In the genomic region with DNA sequence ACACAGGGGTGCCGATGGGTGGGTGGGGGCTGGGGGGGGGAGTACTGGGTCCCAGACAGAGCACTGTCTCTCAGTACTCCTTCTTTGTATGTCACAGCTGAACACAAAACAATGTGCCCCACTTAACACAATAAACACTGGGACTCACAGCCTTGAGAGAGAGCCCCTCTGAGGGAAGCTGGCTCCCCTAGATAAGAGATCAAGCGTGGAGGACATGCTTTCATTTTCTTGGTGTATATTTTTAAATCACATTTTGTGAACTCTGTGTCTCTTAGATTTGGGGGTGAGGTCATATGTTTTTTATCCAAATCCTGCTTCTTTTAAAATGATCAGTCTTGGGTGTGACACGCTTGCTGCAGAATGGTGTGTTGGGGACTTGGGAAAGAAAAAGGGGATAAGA, we compare ENCODE assay signal across 24 mouse cellular contexts. TPM values are rescaled to one million over a fixed set of nuclear protein-coding genes. Genes with fewer than 3 reads are reported as not detected.
DNase-seq lines count a peak whose midpoint lies in the region; ATAC-seq and TF ChIP-seq lines count a peak whose summit lies in the region.
"Had no signal": no experiment of that assay in that cellular context is flagged by ENCODE, and none has a peak within 500 bp of the region (broad histone marks: within the 10 kb centered on the region; RNA-seq: fewer than 3 reads in every experiment).

No protein-coding gene starts in this region.

- H3K9ac ChIP-seq in intestine, embryonic 14.5 days (ENCODE audit: low read length), result no peak overlapping the region
- H3K9ac ChIP-seq in intestine, postnatal 0 days (ENCODE audit: low read depth, low read length), result no peak overlapping the region
- H3K9ac ChIP-seq in lung, embryonic 16.5 days (ENCODE audit: low read length), result no peak overlapping the region
- no peak overlapping the region for H3K9ac ChIP-seq in midbrain, embryonic 16.5 days (ENCODE audit: low read depth, low read length)
- H3K9ac ChIP-seq: embryonic facial prominence, embryonic 12.5 days; embryonic facial prominence, embryonic 15.5 days; forebrain, postnatal 0 days; heart, embryonic 13.5 days; hindbrain, embryonic 12.5 days; hindbrain, embryonic 15.5 days; intestine, embryonic 15.5 days had no signal

- no peak overlapping the region for H3K4me3 ChIP-seq in intestine, embryonic 14.5 days (ENCODE audit: low read depth, low read length)
- H3K4me3 ChIP-seq in intestine, postnatal 0 days (ENCODE audit: low read depth, low read length), result no peak overlapping the region
- no peak overlapping the region for H3K4me3 ChIP-seq in lung, embryonic 16.5 days (ENCODE audit: low read length)
- H3K4me3 ChIP-seq in G1E (ENCODE audit: low read depth, low read length), result no peak overlapping the region
- no peak overlapping the region for H3K4me3 ChIP-seq in cortical plate, adult 2 months (ENCODE audit: insufficient read depth, low read length)
- no peak overlapping the region for H3K4me3 ChIP-seq in midbrain, embryonic 16.5 days (ENCODE audit: low read depth, low read length)
- H3K4me3 ChIP-seq: embryonic facial prominence, embryonic 12.5 days; embryonic facial prominence, embryonic 15.5 days; heart, embryonic 13.5 days; hindbrain, embryonic 12.5 days; hindbrain, embryonic 15.5 days; intestine, embryonic 15.5 days had no signal

- ATAC-seq in intestine, embryonic 14.5 days (replicated peaks; ENCODE audit: low FRiP score, low TSS enrichment, low read depth), result no peak
- ATAC-seq in intestine, postnatal 0 days, result no peak
- ATAC-seq in lung, embryonic 16.5 days (ENCODE audit: low read depth), result no peak
- ATAC-seq in G1E (ENCODE audit: extremely low read depth, insufficient number of reproducible peaks, low FRiP score, poor library complexity, severe bottlenecking), result peak; percentile 24; the same call in 1 of the 2 replicates
- ATAC-seq in midbrain, embryonic 16.5 days, result no peak
- ATAC-seq in cerebellum, adult (ENCODE audit: insufficient number of reproducible peaks, low FRiP score, low TSS enrichment), result no peak
- ATAC-seq: forebrain, embryonic 14.5 days; forebrain, postnatal 0 days; intestine, embryonic 15.5 days had no signal

- H3K9me3 ChIP-seq in intestine, embryonic 14.5 days (ENCODE audit: control insufficient read depth, low read length), result no peaks in the 10 kb centered on the region
- H3K9me3 ChIP-seq in intestine, postnatal 0 days (ENCODE audit: control insufficient read depth), result no peaks in the 10 kb centered on the region
- no peaks in the 10 kb centered on the region for H3K9me3 ChIP-seq in lung, embryonic 16.5 days (ENCODE audit: control insufficient read depth, low read length)
- 0 out of 2 replicates have a peak, but pooled peaks cover 1% of the 10 kb centered on the region for H3K9me3 ChIP-seq in G1E (replicated peaks)
- no peaks in the 10 kb centered on the region for H3K9me3 ChIP-seq in midbrain, embryonic 16.5 days (replicated peaks; ENCODE audit: control insufficient read depth, low read length, poor library complexity, severe bottlenecking)
- H3K9me3 ChIP-seq: embryonic facial prominence, embryonic 12.5 days; embryonic facial prominence, embryonic 15.5 days; heart, embryonic 13.5 days; hindbrain, embryonic 12.5 days; hindbrain, embryonic 15.5 days; intestine, embryonic 15.5 days had no signal

- peaks cover 6% of the 10 kb centered on the region for H3K4me1 ChIP-seq in intestine, embryonic 14.5 days (replicated peaks; ENCODE audit: control insufficient read depth, insufficient read depth, low read length)
- H3K4me1 ChIP-seq in intestine, postnatal 0 days (replicated peaks; ENCODE audit: control insufficient read depth, insufficient read depth, low read length), result no peaks in the 10 kb centered on the region
- H3K4me1 ChIP-seq in lung, embryonic 16.5 days (replicated peaks; ENCODE audit: control insufficient read depth, insufficient read depth, low read length), result peaks cover 6% of the 10 kb centered on the region
- H3K4me1 ChIP-seq in G1E (ENCODE audit: insufficient read depth, low read depth, low read length), result peaks cover 25% of the 10 kb centered on the region
- H3K4me1 ChIP-seq in cortical plate, adult 2 months (ENCODE audit: control insufficient read depth, insufficient read depth, low read length), result no peaks in the 10 kb centered on the region
- H3K4me1 ChIP-seq in midbrain, embryonic 16.5 days (ENCODE audit: control insufficient read depth, insufficient read depth, low read length), result 0 out of 2 replicates have a peak, but pooled peaks cover 3% of the 10 kb centered on the region

- TF ChIP-seq POLR2A in cortical plate, adult 2 months (IDR thresholded peaks at IDR 0.05; ENCODE audit: extremely low read depth, insufficient read depth, low read length), result no peak

- no peaks in the 10 kb centered on the region for H3K27me3 ChIP-seq in intestine, embryonic 14.5 days (replicated peaks; ENCODE audit: control insufficient read depth, insufficient read depth, low read length)
- H3K27me3 ChIP-seq in intestine, postnatal 0 days (replicated peaks; ENCODE audit: control insufficient read depth, insufficient read depth, low read length), result no peaks in the 10 kb centered on the region
- H3K27me3 ChIP-seq in lung, embryonic 16.5 days (ENCODE audit: control insufficient read depth, insufficient read depth, low read depth, low read length), result no peaks in the 10 kb centered on the region
- H3K27me3 ChIP-seq in G1E (ENCODE audit: insufficient read depth, low read length), result no peaks in the 10 kb centered on the region
- peaks cover 4% of the 10 kb centered on the region for H3K27me3 ChIP-seq in midbrain, embryonic 16.5 days (ENCODE audit: control insufficient read depth, insufficient read depth, low read depth, low read length)
- H3K27me3 ChIP-seq: embryonic facial prominence, embryonic 12.5 days; heart, embryonic 13.5 days; intestine, embryonic 15.5 days had no signal

- no peak for TF ChIP-seq CTCF in intestine, postnatal 0 days (IDR thresholded peaks at IDR 0.05; ENCODE audit: low read depth)
- TF ChIP-seq CTCF in G1E (IDR thresholded peaks at IDR 0.05; ENCODE audit: low read depth, low read length), result no peak
- TF ChIP-seq CTCF in cortical plate, adult 2 months (IDR thresholded peaks at IDR 0.05; ENCODE audit: extremely low read depth, insufficient read depth, low read length), result no peak

- no peaks in the 10 kb centered on the region for H3K36me3 ChIP-seq in intestine, embryonic 14.5 days (ENCODE audit: control insufficient read depth, insufficient read depth, low read length)
- H3K36me3 ChIP-seq in intestine, postnatal 0 days (ENCODE audit: control insufficient read depth, insufficient read depth), result no peaks in the 10 kb centered on the region
- H3K36me3 ChIP-seq in lung, embryonic 16.5 days (ENCODE audit: control insufficient read depth, insufficient read depth, low read length), result no peaks in the 10 kb centered on the region
- H3K36me3 ChIP-seq in G1E (replicated peaks), result no peaks in the 10 kb centered on the region
- no peaks in the 10 kb centered on the region for H3K36me3 ChIP-seq in midbrain, embryonic 16.5 days (ENCODE audit: control insufficient read depth, insufficient read depth, low read length)
- H3K36me3 ChIP-seq: embryonic facial prominence, embryonic 12.5 days; embryonic facial prominence, embryonic 15.5 days; heart, embryonic 13.5 days; hindbrain, embryonic 12.5 days; hindbrain, embryonic 15.5 days; intestine, embryonic 15.5 days had no signal

- no peak overlapping the region for H3K27ac ChIP-seq in intestine, embryonic 14.5 days (ENCODE audit: low read depth)
- H3K27ac ChIP-seq in intestine, postnatal 0 days (ENCODE audit: low read depth, low read length), result no peak overlapping the region
- peak overlapping the region; percentile 83 for H3K27ac ChIP-seq in lung, embryonic 16.5 days (ENCODE audit: low read length)
- peak overlapping the region; percentile 46; the same call in 1 of the 2 replicates for H3K27ac ChIP-seq in cortical plate, adult 2 months (ENCODE audit: insufficient read depth, low read length)
- no peak overlapping the region for H3K27ac ChIP-seq in midbrain, embryonic 16.5 days (ENCODE audit: low read length)
- H3K27ac ChIP-seq: embryonic facial prominence, embryonic 12.5 days; embryonic facial prominence, embryonic 15.5 days; heart, embryonic 13.5 days; hindbrain, embryonic 12.5 days; hindbrain, embryonic 15.5 days; intestine, embryonic 15.5 days had no signal

- peak; percentile 23 for DNase-seq in intestine, embryonic 14.5 days (ENCODE audit: low spot score)
- no peak for DNase-seq in lung, postnatal 4 days
- DNase-seq in G1E (ENCODE audit: low spot score), result no peak
- DNase-seq: adrenal gland, adult 2 months; adrenal gland, postnatal 14 days; cerebellum, adult 11-12 months; cerebellum, adult 8-10 months; cerebellum, postnatal 10 days; cerebellum, postnatal 36 days; forebrain, postnatal 0 days; gastrocnemius, postnatal 25 days; heart, postnatal 14 days had no signal

- H3K4me2 ChIP-seq in intestine, embryonic 14.5 days (ENCODE audit: low read length), result no peak overlapping the region
- no peak overlapping the region for H3K4me2 ChIP-seq in intestine, postnatal 0 days (replicated peaks; ENCODE audit: low read depth)
- H3K4me2 ChIP-seq in lung, embryonic 16.5 days (ENCODE audit: low read depth, low read length), result no peak overlapping the region
- H3K4me2 ChIP-seq in midbrain, embryonic 16.5 days (ENCODE audit: low read length), result no peak overlapping the region
- H3K4me2 ChIP-seq: embryonic facial prominence, embryonic 12.5 days; embryonic facial prominence, embryonic 15.5 days; heart, embryonic 13.5 days; hindbrain, embryonic 12.5 days; hindbrain, embryonic 15.5 days; intestine, embryonic 15.5 days had no signal

- WGBS in intestine, embryonic 14.5 days, result 85% methylated on average over 3 of the region's 3 CpGs
- 77% methylated on average over 3 of the region's 3 CpGs for WGBS in intestine, postnatal 0 days
- 66% methylated on average over 3 of the region's 3 CpGs for WGBS in lung, embryonic 16.5 days
- 88% methylated on average over 3 of the region's 3 CpGs for WGBS in midbrain, embryonic 16.5 days

RNA-seq across cellular contexts. Expression of a gene that starts 12.6 kb away (rescaled TPM):
- 14.8 and 15.0 TPM in 2 replicates for polyA plus RNA-seq in intestine, embryonic 14.5 days (2014; fragmentation: Nextera tagmentation; extraction: Ambion mirVana)
- 6.0 and 6.1 TPM in 2 replicates for polyA plus RNA-seq in intestine, postnatal 0 days (2015; fragmentation: Nextera tagmentation; extraction: Ambion mirVana)
- polyA plus RNA-seq in lung, embryonic 16.5 days (2015; fragmentation: Nextera tagmentation; extraction: Ambion mirVana), result 32.8 and 34.9 TPM in 2 replicates
- 4.9 and 5.8 TPM in 2 replicates for total RNA-seq in G1E (2014; fragmentation: Nextera tagmentation)
- 24.2 and 27.0 TPM in 2 replicates for total RNA-seq in G1E (2017)
- 2.5 and 3.4 TPM in 2 replicates for polyA plus RNA-seq in G1E (2012)
- 3.0 and 3.7 TPM in 2 replicates for polyA plus RNA-seq in cortical plate, adult 2 months (2012; rRNA removed)
- 6.0 and 7.2 TPM in 2 replicates for polyA plus RNA-seq in midbrain, embryonic 16.5 days (2015; fragmentation: Nextera tagmentation; extraction: Ambion mirVana)

Comparison
In these comparisons a context has a peak if more than half of its experiments do, and no peak if none do; other contexts are left out.
1. H3K27ac ChIP-seq: peak in lung, embryonic 16.5 days (single experiment) and cortical plate, adult 2 months (single experiment); none in intestine, embryonic 14.5 days (single experiment), intestine, postnatal 0 days (single experiment) and midbrain, embryonic 16.5 days (single experiment).